In the genomic region with DNA sequence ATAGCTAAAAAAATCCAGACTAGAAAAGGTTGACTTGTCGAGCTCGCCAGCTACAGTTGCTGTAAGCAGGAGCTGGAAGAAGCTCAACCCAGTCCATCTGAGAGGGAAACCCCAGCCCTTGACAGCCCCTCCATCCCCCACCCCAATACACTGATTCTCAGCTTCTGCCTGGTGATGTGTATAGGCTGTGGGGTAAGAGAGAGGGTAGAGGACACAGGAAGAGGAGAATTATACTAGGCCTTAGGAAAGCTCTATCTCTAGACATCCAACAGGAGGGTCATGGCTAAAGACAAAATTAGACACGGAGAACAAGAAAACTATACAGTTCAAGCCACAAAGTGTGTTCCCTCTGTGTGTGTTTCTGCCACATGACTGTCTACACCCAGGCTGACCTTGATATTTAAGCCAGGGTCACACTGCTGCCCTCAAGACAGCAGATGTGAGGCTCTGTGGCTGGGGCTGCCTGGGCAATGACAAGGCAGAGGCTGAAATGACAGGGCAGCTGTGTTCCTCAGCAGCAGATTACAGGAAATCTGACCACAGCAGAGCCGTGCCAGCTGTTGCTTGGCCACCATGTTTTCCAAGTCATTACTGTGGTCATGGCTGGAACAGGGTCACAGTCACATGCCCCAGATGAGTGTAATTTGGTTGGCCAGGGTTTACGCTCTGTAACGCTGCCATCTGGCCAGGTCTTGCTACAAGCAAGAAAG, we compare ENCODE assay signal across 10 mouse cellular contexts.
DNase-seq lines count a peak whose midpoint lies in the region; ATAC-seq lines count a peak whose summit lies in the region.
"Had no signal": no experiment of that assay in that cellular context is flagged by ENCODE, and none has a peak within 500 bp of the region (broad histone marks: within the 10 kb centered on the region; RNA-seq: fewer than 3 reads in every experiment).

No protein-coding gene starts in this region.

- WGBS in liver, embryonic 12.5 days (ENCODE audit: insufficient replicate concordance) = 49% methylated on average over 6 of the region's 6 CpGs
- WGBS in limb, embryonic 12.5 days = 68% methylated on average over 6 of the region's 6 CpGs
- 74% methylated on average over 6 of the region's 6 CpGs for WGBS in intestine, embryonic 15.5 days

- DNase-seq in liver = peak; percentile 16
- DNase-seq in forelimb bud, embryonic 11.5 days (ENCODE audit: low read depth, low spot score) = peak; percentile 35
- peak; percentile 22 for DNase-seq in retina, embryonic 14.5 days (ENCODE audit: low spot score)
- DNase-seq in frontal cortex, postnatal 25 days (ENCODE audit: low spot score in 2 of 2) = no peak
- no peak for DNase-seq in layer of hippocampus, postnatal 36 days
- DNase-seq: thymus, postnatal 14 days had no signal

- H3K4me3 ChIP-seq in liver, embryonic 12.5 days = no peak overlapping the region
- H3K4me3 ChIP-seq in limb, embryonic 12.5 days (replicated peaks) = no peak overlapping the region
- no peak overlapping the region for H3K4me3 ChIP-seq in intestine, embryonic 15.5 days (replicated peaks)
- H3K4me3 ChIP-seq: midbrain, embryonic 13.5 days had no signal

- H3K36me3 ChIP-seq in liver, embryonic 12.5 days = no peaks in the 10 kb centered on the region
- no peaks in the 10 kb centered on the region for H3K36me3 ChIP-seq in limb, embryonic 12.5 days
- H3K36me3 ChIP-seq in intestine, embryonic 15.5 days = no peaks in the 10 kb centered on the region
- H3K36me3 ChIP-seq: midbrain, embryonic 13.5 days had no signal

- H3K4me2 ChIP-seq in liver, embryonic 12.5 days = no peak overlapping the region
- no peak overlapping the region for H3K4me2 ChIP-seq in limb, embryonic 12.5 days
- H3K4me2 ChIP-seq in intestine, embryonic 15.5 days (replicated peaks) = no peak overlapping the region
- H3K4me2 ChIP-seq: midbrain, embryonic 13.5 days had no signal

- ATAC-seq in liver, embryonic 12.5 days = no peak
- ATAC-seq in limb, embryonic 12.5 days (ENCODE audit: insufficient number of reproducible peaks, insufficient read depth, low FRiP score, low TSS enrichment, low read depth) = peak; percentile 61; the same call in 1 of the 2 replicates
- no peak for ATAC-seq in intestine, embryonic 15.5 days
- ATAC-seq: midbrain, embryonic 13.5 days had no signal

- H3K4me1 ChIP-seq in liver, embryonic 12.5 days = no peaks in the 10 kb centered on the region
- H3K4me1 ChIP-seq in limb, embryonic 12.5 days (replicated peaks) = no peaks in the 10 kb centered on the region
- no peaks in the 10 kb centered on the region for H3K4me1 ChIP-seq in intestine, embryonic 15.5 days (replicated peaks)
- H3K4me1 ChIP-seq: midbrain, embryonic 13.5 days had no signal

- H3K9ac ChIP-seq in liver, embryonic 12.5 days = no peak overlapping the region
- no peak overlapping the region for H3K9ac ChIP-seq in limb, embryonic 12.5 days (replicated peaks)
- no peak overlapping the region for H3K9ac ChIP-seq in intestine, embryonic 15.5 days
- H3K9ac ChIP-seq: midbrain, embryonic 13.5 days had no signal

- H3K9me3 ChIP-seq in liver, embryonic 12.5 days (replicated peaks) = no peaks in the 10 kb centered on the region
- H3K9me3 ChIP-seq in limb, embryonic 12.5 days = no peaks in the 10 kb centered on the region
- no peaks in the 10 kb centered on the region for H3K9me3 ChIP-seq in intestine, embryonic 15.5 days
- H3K9me3 ChIP-seq: midbrain, embryonic 13.5 days had no signal

- no peaks in the 10 kb centered on the region for H3K27me3 ChIP-seq in liver, embryonic 12.5 days (replicated peaks)
- H3K27me3 ChIP-seq in limb, embryonic 12.5 days = no peaks in the 10 kb centered on the region; the same call in 1 of the 2 replicates
- H3K27me3 ChIP-seq in intestine, embryonic 15.5 days (replicated peaks) = no peaks in the 10 kb centered on the region
- H3K27me3 ChIP-seq: midbrain, embryonic 13.5 days had no signal

- H3K27ac ChIP-seq in liver, embryonic 12.5 days = no peak overlapping the region
- H3K27ac ChIP-seq in limb, embryonic 12.5 days = no peak overlapping the region
- H3K27ac ChIP-seq in intestine, embryonic 15.5 days = no peak overlapping the region
- H3K27ac ChIP-seq: midbrain, embryonic 13.5 days had no signal

Comparison
In these comparisons a context has a peak if more than half of its experiments do, and no peak if none do; other contexts are left out.
1. DNase-seq: peak in liver (single experiment), forelimb bud, embryonic 11.5 days (single experiment) and retina, embryonic 14.5 days (single experiment); none in frontal cortex, postnatal 25 days (0 of 2) and layer of hippocampus, postnatal 36 days (0 of 2).